Mouse (Mus musculus) embryonic fibroblast, embryonic 13.5 days (primary cell): Measurements from ENCODE around the gene Shisal1.

Experiments
- CTCF ChIP-seq: IDR thresholded peaks from 2 replicates; pipeline ENCODE4 v1.5.1; 2011; ENCODE audit warnings: mild to moderate bottlenecking, control low read depth, low read length, moderate library complexity, borderline replicate concordance; ENCODE audit not compliant: insufficient read depth
- POLR2A ChIP-seq: IDR thresholded peaks from 2 replicates; pipeline ENCODE4 v1.6.1; 2011; ENCODE audit warnings: low read depth, mild to moderate bottlenecking, control low read depth, low read length, moderate library complexity

- TF ChIP-seq POLR2A = no peak
- TF ChIP-seq CTCF = no peak
Measured at GRCm38 (mm10) chr15:84351915-84352844, 94.7 kb downstream of the Shisal1 start.
